Mouse (Mus musculus) heart, adult 2 months (tissue): ENCODE data around the gene Sesn2.

ENCODE experiments used
- CTCF ChIP-seq: fragments of 200-600 bp; IDR thresholded peaks from 2 replicates; pipeline ENCODE4 v1.8.1; 2022; ENCODE audit warnings: antibody characterized with exemption, mild to moderate bottlenecking, moderate library complexity
- POLR2A ChIP-seq: fragments of 200-500 bp; IDR thresholded peaks from 2 replicates; pipeline ENCODE4 v1.6.1; 2011; ENCODE audit warnings: mild to moderate bottlenecking, low read depth, low read length, control low read depth; ENCODE audit not compliant: insufficient read depth

GRCm38 (mm10) chr4:132444516-132444915, 65.8 kb downstream of the Sesn2 start:
- TF ChIP-seq POLR2A (no peak), CTCF (no peak)
